Comparison of ENCODE assay signal across 25 mouse cellular contexts in genomic region chr8:72459881-72460533, GRCm38 (mm10). TPM values are rescaled to one million over a fixed set of nuclear protein-coding genes. Genes with fewer than 3 reads are reported as not detected.
DNase-seq lines count a peak whose midpoint lies in the region; ATAC-seq and TF ChIP-seq lines count a peak whose summit lies in the region.
"Had no signal": no experiment of that assay in that cellular context is flagged by ENCODE, and none has a peak within 500 bp of the region (broad histone marks: within the 10 kb centered on the region; RNA-seq: fewer than 3 reads in every experiment).

No protein-coding gene starts in this region.

- 93% methylated on average over 4 of the region's 4 CpGs for whole genome bisulfite sequencing in forebrain, embryonic 13.5 days
- WGBS in forebrain, embryonic 14.5 days, result 92% methylated on average over 4 of the region's 4 CpGs
- 93% methylated on average over 4 of the region's 4 CpGs for WGBS in hindbrain, postnatal 0 days
- WGBS in hindbrain, embryonic 16.5 days, result 93% methylated on average over 4 of the region's 4 CpGs

- H3K27ac ChIP-seq in forebrain, embryonic 13.5 days, result no peak overlapping the region
- no peak overlapping the region for H3K27ac ChIP-seq in forebrain, embryonic 14.5 days (ENCODE audit: low read depth, low read length)
- H3K27ac ChIP-seq in hindbrain, postnatal 0 days, result no peak overlapping the region
- no peak overlapping the region for H3K27ac ChIP-seq in hindbrain, embryonic 16.5 days (ENCODE audit: low read depth, low read length)
- H3K27ac ChIP-seq: embryonic facial prominence, embryonic 12.5 days; heart, adult 2 months; heart, embryonic 10.5 days; heart, embryonic 13.5 days; hindbrain, embryonic 12.5 days; hindbrain, embryonic 15.5 days had no signal

- no peak for TF ChIP-seq CTCF in hindbrain, postnatal 0 days (IDR thresholded peaks at IDR 0.05; ENCODE audit: low read depth)

- H3K9me3 ChIP-seq in forebrain, embryonic 13.5 days (replicated peaks), result no peaks in the 10 kb centered on the region
- no peaks in the 10 kb centered on the region for H3K9me3 ChIP-seq in forebrain, embryonic 14.5 days (replicated peaks; ENCODE audit: control insufficient read depth, low read length)
- H3K9me3 ChIP-seq in hindbrain, postnatal 0 days (ENCODE audit: low read length), result no peaks in the 10 kb centered on the region
- H3K9me3 ChIP-seq in hindbrain, embryonic 16.5 days (ENCODE audit: control insufficient read depth, low read length), result no peaks in the 10 kb centered on the region
- H3K9me3 ChIP-seq: embryonic facial prominence, embryonic 12.5 days; heart, embryonic 10.5 days; heart, embryonic 13.5 days; hindbrain, embryonic 12.5 days; hindbrain, embryonic 15.5 days had no signal

- H3K27me3 ChIP-seq in forebrain, embryonic 13.5 days, result no peaks in the 10 kb centered on the region
- no peaks in the 10 kb centered on the region for H3K27me3 ChIP-seq in forebrain, embryonic 14.5 days (replicated peaks; ENCODE audit: control insufficient read depth, insufficient read depth, low read length)
- H3K27me3 ChIP-seq in hindbrain, postnatal 0 days (ENCODE audit: insufficient read depth, low read length), result no peaks in the 10 kb centered on the region
- no peaks in the 10 kb centered on the region for H3K27me3 ChIP-seq in hindbrain, embryonic 16.5 days (replicated peaks; ENCODE audit: control insufficient read depth, insufficient read depth, low read length)
- no peaks in the 10 kb centered on the region for H3K27me3 ChIP-seq in myocyte (ENCODE audit: control insufficient read depth, insufficient read depth, insufficient read length)
- H3K27me3 ChIP-seq: embryonic facial prominence, embryonic 12.5 days; heart, embryonic 13.5 days; hindbrain, embryonic 12.5 days; hindbrain, embryonic 15.5 days had no signal

- no peaks in the 10 kb centered on the region for H3K79me2 ChIP-seq in myocyte (ENCODE audit: control insufficient read depth, insufficient read depth)

- H3K4me1 ChIP-seq in forebrain, embryonic 13.5 days, result no peaks in the 10 kb centered on the region
- no peaks in the 10 kb centered on the region for H3K4me1 ChIP-seq in forebrain, embryonic 14.5 days (ENCODE audit: control insufficient read depth, insufficient read depth, low read length)
- H3K4me1 ChIP-seq in hindbrain, postnatal 0 days (ENCODE audit: insufficient read depth, low read length), result no peaks in the 10 kb centered on the region
- no peaks in the 10 kb centered on the region for H3K4me1 ChIP-seq in hindbrain, embryonic 16.5 days (ENCODE audit: control insufficient read depth, insufficient read depth, low read depth, low read length)
- H3K4me1 ChIP-seq: embryonic facial prominence, embryonic 12.5 days; hindbrain, embryonic 12.5 days; hindbrain, embryonic 15.5 days had no signal

- no peak overlapping the region for H3K4me3 ChIP-seq in forebrain, embryonic 13.5 days
- no peak overlapping the region for H3K4me3 ChIP-seq in forebrain, embryonic 14.5 days (ENCODE audit: low read depth, low read length)
- H3K4me3 ChIP-seq in hindbrain, postnatal 0 days (ENCODE audit: low read length), result no peak overlapping the region
- H3K4me3 ChIP-seq in hindbrain, embryonic 16.5 days (ENCODE audit: low read length), result no peak overlapping the region
- H3K4me3 ChIP-seq in myocyte, result no peak overlapping the region
- H3K4me3 ChIP-seq: embryonic facial prominence, embryonic 12.5 days; erythroblast, embryonic 14.5 days; heart, adult 2 months; heart, embryonic 10.5 days; heart, embryonic 13.5 days; hindbrain, embryonic 12.5 days; hindbrain, embryonic 15.5 days had no signal

- no peak overlapping the region for H3ac ChIP-seq in myocyte (ENCODE audit: control insufficient read depth, insufficient read length)

- H3K36me3 ChIP-seq in forebrain, embryonic 13.5 days (ENCODE audit: poor library complexity, severe bottlenecking), result peaks cover 91% of the 10 kb centered on the region
- peaks cover 80% of the 10 kb centered on the region for H3K36me3 ChIP-seq in forebrain, embryonic 14.5 days (ENCODE audit: control insufficient read depth, insufficient read depth, low read length)
- H3K36me3 ChIP-seq in hindbrain, postnatal 0 days (ENCODE audit: insufficient read depth, low read length), result peaks cover 58% of the 10 kb centered on the region
- peaks cover 52% of the 10 kb centered on the region for H3K36me3 ChIP-seq in hindbrain, embryonic 16.5 days (ENCODE audit: control insufficient read depth, insufficient read depth, low read length)
- peaks cover 12% of the 10 kb centered on the region for H3K36me3 ChIP-seq in myocyte (ENCODE audit: control insufficient read depth, insufficient read depth)

- no peak for TF ChIP-seq POLR2A in myocyte (IDR thresholded peaks at IDR 0.05; ENCODE audit: insufficient read length, low read depth)

- H3K4me2 ChIP-seq in forebrain, embryonic 13.5 days, result no peak overlapping the region
- no peak overlapping the region for H3K4me2 ChIP-seq in forebrain, embryonic 14.5 days (ENCODE audit: low read length)
- no peak overlapping the region for H3K4me2 ChIP-seq in hindbrain, postnatal 0 days (ENCODE audit: low read depth, low read length)
- H3K4me2 ChIP-seq in hindbrain, embryonic 16.5 days (ENCODE audit: low read length), result no peak overlapping the region
- no peak overlapping the region for H3K4me2 ChIP-seq in myocyte (ENCODE audit: low read depth)
- H3K4me2 ChIP-seq: embryonic facial prominence, embryonic 12.5 days; heart, embryonic 13.5 days; hindbrain, embryonic 12.5 days; hindbrain, embryonic 15.5 days had no signal

- 0 out of 2 replicates have a peak, but pooled peaks have one; percentile 14 for ATAC-seq in forebrain, embryonic 13.5 days
- no peak for ATAC-seq in forebrain, embryonic 14.5 days
- ATAC-seq in hindbrain, postnatal 0 days, result 0 out of 2 replicates have a peak, but pooled peaks have one; percentile 10
- no peak for ATAC-seq in hindbrain, embryonic 16.5 days
- ATAC-seq: activated CD4-positive, CD25-positive, alpha-beta regulatory T cell, adult 4 months; inflammation-experienced regulatory T-cells, adult 6 months; intestine, embryonic 16.5 days had no signal

- H3K9ac ChIP-seq in forebrain, embryonic 13.5 days, result no peak overlapping the region
- H3K9ac ChIP-seq in forebrain, embryonic 14.5 days (ENCODE audit: low read length), result no peak overlapping the region
- no peak overlapping the region for H3K9ac ChIP-seq in hindbrain, postnatal 0 days (replicated peaks; ENCODE audit: low read length)
- no peak overlapping the region for H3K9ac ChIP-seq in hindbrain, embryonic 16.5 days (ENCODE audit: low read depth, low read length)
- H3K9ac ChIP-seq: embryonic facial prominence, embryonic 12.5 days; heart, embryonic 13.5 days; hindbrain, embryonic 12.5 days; hindbrain, embryonic 15.5 days had no signal

- DNase-seq in forebrain, embryonic 14.5 days (ENCODE audit: low spot score), result no peak
- no peak for DNase-seq in hindbrain, postnatal 0 days (ENCODE audit: low spot score)
- DNase-seq in natural killer cell, adult 2 months (ENCODE audit: low spot score in 2 of 2), result no peak
- DNase-seq: adrenal gland, adult 8-10 months; adrenal gland, postnatal 25 days; cerebellum, adult 11-12 months; cerebellum, adult 8-10 months; cerebellum, postnatal 10 days; cerebellum, postnatal 36 days; gastrocnemius, postnatal 25 days; heart, adult 2 months; heart, postnatal 14 days; kidney, adult 18-20 months had no signal

TF ChIP-seq in myocyte, 11 proteins besides CTCF, POLR2A, EP300 and RAD21 (continues in another document):
- TF ChIP-seq SRF (IDR thresholded peaks at IDR 0.05; ENCODE audit: control insufficient read depth, insufficient read length, low read depth), result peak; percentile 86

RNA-seq across cellular contexts. Expression of gene Cherp, which starts 15.0 kb away (rescaled TPM):
- 48.4 and 55.7 TPM in 2 replicates for polyA plus RNA-seq in forebrain, embryonic 13.5 days (2015; fragmentation: Nextera tagmentation; extraction: Ambion mirVana)
- 33.2 and 42.6 TPM in 2 replicates for polyA plus RNA-seq in forebrain, embryonic 14.5 days (2014; fragmentation: Nextera tagmentation; extraction: Ambion mirVana)
- total RNA-seq in hindbrain, postnatal 0 days (2014; rRNA removed), result 27.0 and 90.6 TPM in 2 replicates
- 37.3 and 40.3 TPM in 2 replicates for polyA plus RNA-seq in hindbrain, postnatal 0 days (2015; fragmentation: Nextera tagmentation; extraction: Ambion mirVana)
- polyA plus RNA-seq in hindbrain, embryonic 16.5 days (2015; fragmentation: Nextera tagmentation; extraction: Ambion mirVana), result 40.0 and 62.2 TPM in 2 replicates
- 39.9 TPM for polyA plus RNA-seq in myocyte (2012; fragmentation: generic; extraction: Trizol)

RNA-seq across cellular contexts. Expression of gene 1700030K09Rik, which starts 16.3 kb away (rescaled TPM):
- 19.1 and 19.5 TPM in 2 replicates for polyA plus RNA-seq in forebrain, embryonic 13.5 days (2015; fragmentation: Nextera tagmentation; extraction: Ambion mirVana)
- 14.8 and 17.1 TPM in 2 replicates for polyA plus RNA-seq in forebrain, embryonic 14.5 days (2014; fragmentation: Nextera tagmentation; extraction: Ambion mirVana)
- 8.6 and 11.3 TPM in 2 replicates for total RNA-seq in hindbrain, postnatal 0 days (2014; rRNA removed)
- polyA plus RNA-seq in hindbrain, postnatal 0 days (2015; fragmentation: Nextera tagmentation; extraction: Ambion mirVana), result 13.1 and 13.2 TPM in 2 replicates
- polyA plus RNA-seq in hindbrain, embryonic 16.5 days (2015; fragmentation: Nextera tagmentation; extraction: Ambion mirVana), result 16.0 and 16.4 TPM in 2 replicates
- polyA plus RNA-seq in myocyte (2012; fragmentation: generic; extraction: Trizol), result 7.3 TPM

RNA-seq across cellular contexts. Expression of gene Calr3, which starts 16.3 kb away (rescaled TPM):
- polyA plus RNA-seq in forebrain, embryonic 13.5 days (2015; fragmentation: Nextera tagmentation; extraction: Ambion mirVana), result 0.87 and 0.99 TPM in 2 replicates
- 1.0 and 1.1 TPM in 2 replicates for polyA plus RNA-seq in forebrain, embryonic 14.5 days (2014; fragmentation: Nextera tagmentation; extraction: Ambion mirVana)
- 0.40 and 0.42 TPM in 2 replicates for total RNA-seq in hindbrain, postnatal 0 days (2014; rRNA removed)
- polyA plus RNA-seq in hindbrain, postnatal 0 days (2015; fragmentation: Nextera tagmentation; extraction: Ambion mirVana), result 1.4 and 1.9 TPM in 2 replicates
- 1.2 and 1.4 TPM in 2 replicates for polyA plus RNA-seq in hindbrain, embryonic 16.5 days (2015; fragmentation: Nextera tagmentation; extraction: Ambion mirVana)
- polyA plus RNA-seq in myocyte (2012; fragmentation: generic; extraction: Trizol), result 0.38 TPM
- polyA plus RNA-seq: erythroblast, embryonic 14.5 days had no signal

RNA-seq across cellular contexts. Expression of gene Slc35e1, which starts 32.4 kb away (rescaled TPM):
- 6.4 and 8.8 TPM in 2 replicates for polyA plus RNA-seq in forebrain, embryonic 13.5 days (2015; fragmentation: Nextera tagmentation; extraction: Ambion mirVana)
- 5.8 and 6.6 TPM in 2 replicates for polyA plus RNA-seq in forebrain, embryonic 14.5 days (2014; fragmentation: Nextera tagmentation; extraction: Ambion mirVana)
- total RNA-seq in hindbrain, postnatal 0 days (2014; rRNA removed), result 57.3 and 65.8 TPM in 2 replicates
- 12.5 and 12.9 TPM in 2 replicates for polyA plus RNA-seq in hindbrain, postnatal 0 days (2015; fragmentation: Nextera tagmentation; extraction: Ambion mirVana)
- 5.7 and 8.2 TPM in 2 replicates for polyA plus RNA-seq in hindbrain, embryonic 16.5 days (2015; fragmentation: Nextera tagmentation; extraction: Ambion mirVana)
- polyA plus RNA-seq in myocyte (2012; fragmentation: generic; extraction: Trizol), result 25.9 TPM

RNA-seq across cellular contexts. Expression of gene Eps15l1, which starts 38.7 kb away (rescaled TPM):
- 61.4 and 69.0 TPM in 2 replicates for polyA plus RNA-seq in forebrain, embryonic 13.5 days (2015; fragmentation: Nextera tagmentation; extraction: Ambion mirVana)
- 57.8 and 65.5 TPM in 2 replicates for polyA plus RNA-seq in forebrain, embryonic 14.5 days (2014; fragmentation: Nextera tagmentation; extraction: Ambion mirVana)
- total RNA-seq in hindbrain, postnatal 0 days (2014; rRNA removed), result 49.6 and 66.0 TPM in 2 replicates
- 43.4 and 45.5 TPM in 2 replicates for polyA plus RNA-seq in hindbrain, postnatal 0 days (2015; fragmentation: Nextera tagmentation; extraction: Ambion mirVana)
- polyA plus RNA-seq in hindbrain, embryonic 16.5 days (2015; fragmentation: Nextera tagmentation; extraction: Ambion mirVana), result 51.9 and 58.4 TPM in 2 replicates
- polyA plus RNA-seq in myocyte (2012; fragmentation: generic; extraction: Trizol), result 22.8 TPM

Comparison
In these comparisons a context has a peak if more than half of its experiments do, and no peak if none do; other contexts are left out.
1. ATAC-seq: peak in forebrain, embryonic 13.5 days (single experiment) and hindbrain, postnatal 0 days (single experiment); none in forebrain, embryonic 14.5 days (single experiment) and hindbrain, embryonic 16.5 days (single experiment).